Mouse (Mus musculus) kidney, embryonic 14.5 days (tissue): ENCODE results near the gene Tec. TPM values are rescaled to one million over a fixed set of nuclear protein-coding genes. Genes with fewer than 3 reads are reported as not detected.

Source experiments
- ATAC-seq: fragments of 200-750 bp; cut with Nextera tagmentation; 2 replicates; pipeline ENCODE4 v1.8.0; 2017; ENCODE audit warnings: moderate number of reproducible peaks, mild to moderate bottlenecking, moderate TSS enrichment, moderate library complexity; ENCODE audit not compliant: low FRiP score, low TSS enrichment
- H3K27ac ChIP-seq: fragments of 300-500 bp; sonication (generic); 2 replicates; pipeline ENCODE4 v1.5.1; 2014; ENCODE audit warnings: low read depth, mild to moderate bottlenecking, low read length, moderate library complexity, mixed read lengths
- H3K27me3 ChIP-seq: fragments of 300-500 bp; sonication (generic); 2 replicates; pipeline ENCODE4 v1.6.1; 2014; ENCODE audit warnings: mild to moderate bottlenecking, low read length; ENCODE audit not compliant: control insufficient read depth, insufficient read depth
- H3K36me3 ChIP-seq: fragments of 300-500 bp; sonication (generic); 2 replicates; pipeline ENCODE4 v1.6.1; 2014; ENCODE audit warnings: low read length, mixed read lengths; ENCODE audit not compliant: control insufficient read depth, insufficient read depth
- H3K4me1 ChIP-seq: fragments of 300-500 bp; sonication (generic); 2 replicates; pipeline ENCODE4 v1.6.1; 2014; ENCODE audit warnings: low read length, mixed read lengths; ENCODE audit not compliant: control insufficient read depth, insufficient read depth
- H3K4me2 ChIP-seq: fragments of 300-500 bp; sonication (generic); replicated peaks from 2 replicates; pipeline ENCODE4 v1.6.1; 2014; ENCODE audit warnings: low read depth, mild to moderate bottlenecking, low read length
- H3K4me3 ChIP-seq: fragments of 300-500 bp; sonication (generic); 2 replicates; pipeline ENCODE4 v1.5.1; 2014; ENCODE audit warnings: mild to moderate bottlenecking, low read length
- H3K9ac ChIP-seq: fragments of 300-500 bp; sonication (generic); 2 replicates; pipeline ENCODE4 v1.6.1; 2014; ENCODE audit warnings: low read depth, mild to moderate bottlenecking, low read length, moderate library complexity
- H3K9me3 ChIP-seq: fragments of 300-500 bp; sonication (generic); 2 replicates; pipeline ENCODE4 v1.6.1; 2016; ENCODE audit warnings: low read length; ENCODE audit not compliant: control insufficient read depth
- WGBS: fragments of 180-500 bp; shearing (Covaris S2); extraction: QIAGEN DNeasy Blood & Tissue Kit; methylation state at CpG from one replicate; pipeline ENCODE4 v1.1.7; 2014; 5-methylcytosine and 5-hydroxymethylcytosine counted together
- polyA plus RNA-seq: library from polyadenylated mRNA; unstranded; fragments of >200 nt; fragmentation: Nextera tagmentation; extraction: Ambion mirVana; gene quantifications from 2 replicates; pipeline ENCODE4 v1.2.1, GENCODE M21; 2014

Tec gene
- polyA plus RNA-seq, 1 experiment from 2014 or later = 8.9 TPM

- WGBS = 42% methylated on average over 2 of the region's 2 CpGs
- no peak for ATAC-seq
- no peaks in the 10 kb centered on the region for H3K4me1 ChIP-seq
Observed at GRCm38 (mm10) chr5:72838976-72839375, 29.3 kb downstream of the Tec start.

GRCm38 (mm10) chr5:72835656-72836055 is 32.6 kb downstream of the Tec start:
- 95% methylated on average over 3 of the region's 3 CpGs for WGBS
- Histone ChIP-seq H3K4me3 (no peak overlapping the region), H3K27me3 (no peaks in the 10 kb centered on the region), H3K9ac (no peak overlapping the region), H3K36me3 (no peaks in the 10 kb centered on the region), H3K27ac (no peak overlapping the region), H3K4me2 (no peak overlapping the region), H3K9me3 (peaks cover 3% of the 10 kb centered on the region; the same call in 1 of the 2 replicates), H3K4me1 (no peaks in the 10 kb centered on the region)
- ATAC-seq = no peak

More at GRCm38 (mm10) chr5:72838976-72839375, 29.3 kb downstream of the Tec start:
- no peak overlapping the region for H3K9ac ChIP-seq
- H3K27me3 ChIP-seq = no peaks in the 10 kb centered on the region
- no peak overlapping the region for H3K27ac ChIP-seq
- no peak overlapping the region for H3K4me2 ChIP-seq
- H3K36me3 ChIP-seq = no peaks in the 10 kb centered on the region
- H3K9me3 ChIP-seq = peaks cover 7% of the 10 kb centered on the region; the same call in 1 of the 2 replicates
- no peak overlapping the region for H3K4me3 ChIP-seq

- Histone ChIP-seq H3K9ac (no peak overlapping the region), H3K4me2 (no peak overlapping the region), H3K9me3 (no peaks in the 10 kb centered on the region), H3K27me3 (no peaks in the 10 kb centered on the region), H3K27ac (no peak overlapping the region), H3K36me3 (no peaks in the 10 kb centered on the region), H3K4me1 (peaks cover 5% of the 10 kb centered on the region), H3K4me3 (no peak overlapping the region)
- 82% methylated on average over 15 of the region's 15 CpGs for WGBS
- ATAC-seq = no peak
Observed at GRCm38 (mm10) chr5:72832904-72833765, 35.1 kb downstream of the Tec start.

- Histone ChIP-seq H3K27ac (no peak overlapping the region), H3K4me1 (peaks cover 8% of the 10 kb centered on the region), H3K9me3 (no peaks in the 10 kb centered on the region), H3K4me2 (no peak overlapping the region), H3K36me3 (no peaks in the 10 kb centered on the region), H3K4me3 (no peak overlapping the region), H3K27me3 (no peaks in the 10 kb centered on the region), H3K9ac (no peak overlapping the region)
- 93% methylated on average over 7 of the region's 7 CpGs for WGBS
- no peak for ATAC-seq
Observed at GRCm38 (mm10) chr5:72832191-72832590, 36.1 kb downstream of the Tec start.

GRCm38 (mm10) chr5:72830988-72831610 is 37.2 kb downstream of the Tec start:
- no peaks in the 10 kb centered on the region for H3K27me3 ChIP-seq
- 81% methylated on average over 5 of the region's 5 CpGs for WGBS

GRCm38 (mm10) chr5:72829506-72830067 is 38.7 kb downstream of the Tec start:
- H3K9me3 ChIP-seq = no peaks in the 10 kb centered on the region
- 84% methylated on average over 7 of the region's 7 CpGs for WGBS

More at GRCm38 (mm10) chr5:72830988-72831610, 37.2 kb downstream of the Tec start:
- Histone ChIP-seq H3K4me1 (peaks cover 10% of the 10 kb centered on the region), H3K4me3 (no peak overlapping the region), H3K4me2 (no peak overlapping the region), H3K36me3 (no peaks in the 10 kb centered on the region), H3K27ac (no peak overlapping the region), H3K9me3 (no peaks in the 10 kb centered on the region), H3K9ac (no peak overlapping the region)
- no peak for ATAC-seq

GRCm38 (mm10) chr5:72828401-72828800 is 39.9 kb downstream of the Tec start:
- no peaks in the 10 kb centered on the region for H3K27me3 ChIP-seq

More at GRCm38 (mm10) chr5:72829506-72830067, 38.7 kb downstream of the Tec start:
- peak; percentile 33 for ATAC-seq
- Histone ChIP-seq H3K36me3 (no peaks in the 10 kb centered on the region), H3K4me1 (peaks cover 10% of the 10 kb centered on the region), H3K4me2 (no peak overlapping the region), H3K9ac (no peak overlapping the region), H3K4me3 (no peak overlapping the region), H3K27ac (no peak overlapping the region), H3K27me3 (no peaks in the 10 kb centered on the region)

GRCm38 (mm10) chr5:72827435-72827834 is 40.8 kb downstream of the Tec start:
- Histone ChIP-seq H3K27ac (no peak overlapping the region), H3K4me2 (no peak overlapping the region), H3K4me1 (peaks cover 10% of the 10 kb centered on the region), H3K9ac (no peak overlapping the region), H3K9me3 (no peaks in the 10 kb centered on the region), H3K27me3 (no peaks in the 10 kb centered on the region), H3K36me3 (no peaks in the 10 kb centered on the region), H3K4me3 (no peak overlapping the region)
- ATAC-seq = no peak
- 43% methylated on average over 5 of the region's 5 CpGs for WGBS

More at GRCm38 (mm10) chr5:72828401-72828800, 39.9 kb downstream of the Tec start:
- no peaks in the 10 kb centered on the region for H3K36me3 ChIP-seq
- H3K4me2 ChIP-seq = no peak overlapping the region
- no peak overlapping the region for H3K9ac ChIP-seq
- H3K4me3 ChIP-seq = no peak overlapping the region
- 17% methylated on average over 1 of the region's 1 CpGs for WGBS
- H3K9me3 ChIP-seq = no peaks in the 10 kb centered on the region
- H3K4me1 ChIP-seq = peaks cover 10% of the 10 kb centered on the region
- no peak for ATAC-seq
- no peak overlapping the region for H3K27ac ChIP-seq

- WGBS = 72% methylated on average over 3 of the region's 3 CpGs
- no peaks in the 10 kb centered on the region for H3K9me3 ChIP-seq
- no peak overlapping the region for H3K4me2 ChIP-seq
- H3K36me3 ChIP-seq = no peaks in the 10 kb centered on the region
- H3K4me1 ChIP-seq = peaks cover 10% of the 10 kb centered on the region
- no peak for ATAC-seq
- H3K9ac ChIP-seq = no peak overlapping the region
- no peaks in the 10 kb centered on the region for H3K27me3 ChIP-seq
- no peak overlapping the region for H3K27ac ChIP-seq
- no peak overlapping the region for H3K4me3 ChIP-seq
Observed at GRCm38 (mm10) chr5:72826445-72826844, 41.8 kb downstream of the Tec start.
